Mouse (Mus musculus) ovary, postnatal 14 days (tissue): Measurements from ENCODE around the gene Rpe65.

Experiments used
- DNase-seq: peaks from one replicate; pipeline ENCODE4 v3.0.0; 2022; ENCODE audit warnings: low spot score

The Rpe65 gene

DNA sequence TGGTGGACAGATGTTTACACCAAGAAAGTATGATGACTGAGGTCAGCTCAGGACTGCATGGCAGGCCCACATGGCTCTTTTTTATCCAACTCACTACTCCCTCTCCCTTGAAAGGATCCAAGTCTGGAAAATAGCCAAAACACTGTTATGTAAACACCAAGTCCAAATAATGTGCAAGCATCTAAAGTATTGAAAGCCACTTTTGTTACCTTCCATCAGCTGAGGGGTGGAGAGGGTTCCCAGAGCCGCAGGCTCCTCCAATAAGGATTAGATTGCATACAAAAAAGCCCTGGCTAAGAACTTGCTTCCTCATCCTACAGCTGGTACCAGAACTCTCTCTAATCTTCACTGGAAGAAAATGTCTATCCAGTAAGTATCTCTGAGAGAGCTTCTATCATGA is at the start of gene Rpe65:
Rpe65 (plus strand) TSS at position 301 of the 400 bp plus-strand sequence.
- DNase-seq, result no peak

DNA sequence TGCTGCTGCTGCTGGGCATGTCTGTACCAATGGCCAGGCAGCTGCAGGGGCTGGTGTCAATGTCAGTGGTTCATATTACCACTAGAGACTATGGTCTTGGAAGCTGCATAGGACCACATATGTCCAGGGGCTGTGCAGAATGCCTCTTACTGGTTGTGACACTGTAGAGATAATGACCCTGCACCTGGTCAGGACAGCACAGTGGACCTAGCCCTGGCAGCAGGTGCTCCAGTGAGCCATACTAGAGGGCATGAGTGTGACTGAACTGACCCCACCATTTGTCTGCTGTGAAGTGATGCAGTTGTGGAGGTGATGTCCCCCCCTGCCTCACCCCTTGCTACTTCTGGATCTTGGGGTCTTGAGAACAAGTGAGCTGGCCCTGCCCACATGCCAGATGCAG is 48.8 kb upstream of the Rpe65 start:
- DNase-seq, result no peak

DNA sequence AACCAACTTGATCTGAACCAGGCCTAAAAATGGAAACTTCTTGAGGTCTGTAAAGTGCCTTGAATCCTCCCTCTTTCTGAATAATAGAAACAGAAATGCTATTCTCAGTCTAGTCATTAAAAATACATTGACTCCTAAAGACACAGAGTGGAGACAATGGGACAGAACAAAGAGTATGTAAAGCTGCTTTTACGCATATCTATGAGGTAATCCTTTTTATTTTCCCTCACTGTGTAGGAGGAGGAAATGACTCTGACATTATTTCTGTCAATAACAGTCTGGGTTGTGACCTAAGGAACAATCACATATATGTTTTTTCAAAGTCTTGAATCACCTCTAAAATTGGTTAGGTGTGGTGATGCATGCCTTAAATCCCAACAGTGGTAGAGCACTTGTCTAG is 16.0 kb downstream of the Rpe65 start:
- no peak for DNase-seq

DNA sequence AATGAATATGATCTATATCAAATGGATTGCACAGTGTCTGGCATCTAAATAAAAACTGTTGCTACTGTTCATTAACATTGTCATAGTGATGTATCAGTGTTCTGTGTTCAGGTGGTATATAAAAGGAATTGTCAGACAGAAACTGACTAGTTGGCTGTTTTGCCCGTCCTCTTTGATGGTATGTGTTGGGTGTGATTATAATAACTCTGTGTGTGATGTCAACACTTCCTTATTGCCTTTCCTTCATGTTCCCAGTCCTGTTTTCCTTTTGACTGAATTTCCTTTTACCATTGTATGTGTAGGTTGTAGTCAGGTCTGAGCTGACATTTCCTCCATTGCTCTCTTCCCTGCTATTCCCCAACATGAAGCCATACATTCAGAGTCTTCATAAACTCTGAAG is 22.1 kb downstream of the Rpe65 start:
- DNase-seq, result no peak

DNA sequence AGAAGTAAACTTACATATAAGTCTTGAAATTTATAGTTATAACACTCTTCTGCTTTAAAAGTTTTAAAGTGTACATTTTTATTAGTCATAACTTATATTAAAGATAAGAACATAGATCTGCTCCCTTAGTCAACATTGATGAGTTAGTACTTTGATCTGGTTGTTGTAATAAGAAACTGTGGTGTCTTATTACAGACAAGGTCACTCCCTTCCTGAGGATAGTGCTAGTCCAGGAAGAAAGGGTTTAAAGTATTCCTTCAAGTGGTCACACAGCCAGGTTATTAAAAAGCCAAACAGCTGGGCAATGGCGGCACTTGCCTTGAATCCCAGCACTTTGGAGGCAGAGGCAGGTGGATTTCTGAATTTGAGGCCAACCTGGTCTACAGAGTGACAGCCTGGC is 25.0 kb downstream of the Rpe65 start:
- no peak for DNase-seq

GRCm38 (mm10) chr3:159660741-159661140 is 61.8 kb downstream of the Rpe65 start:
- DNase-seq, result no peak

DNA sequence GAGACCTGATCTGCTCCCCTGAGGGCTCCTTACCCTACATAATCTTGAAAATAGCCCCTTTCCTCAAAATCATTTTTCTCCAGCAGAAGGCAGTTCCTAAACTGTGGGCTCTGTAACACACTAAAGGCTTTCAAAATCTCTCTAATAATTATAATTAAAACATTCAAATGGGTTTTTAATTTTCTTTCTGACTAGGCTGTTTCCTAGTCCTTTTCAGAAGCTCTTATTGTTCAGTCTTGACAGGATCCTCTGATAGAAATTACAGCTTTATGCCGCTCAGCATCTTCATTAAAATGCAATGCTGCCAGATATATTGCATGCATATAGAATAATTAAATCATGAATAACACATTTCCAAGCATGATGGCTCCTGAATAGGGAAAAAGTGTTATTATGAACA is 64.4 kb downstream of the Rpe65 start:
- no peak for DNase-seq
